Mouse (Mus musculus) hindbrain, embryonic 10.5 days (tissue): Measurements from ENCODE around the gene Kmt5a. TPM values are rescaled to one million over a fixed set of nuclear protein-coding genes. Genes with fewer than 3 reads are reported as not detected.

Source experiments
- DNase-seq: peaks from one replicate; pipeline ENCODE4 v3.0.0-alpha.2; 2017; ENCODE audit warnings: low spot score
- H3K27ac ChIP-seq: fragments of 300-500 bp; sonication (generic); 2 replicates; pipeline ENCODE4 v1.5.1; 2016; ENCODE audit warnings: mild to moderate bottlenecking, moderate library complexity
- H3K27me3 ChIP-seq: fragments of 300-500 bp; sonication (generic); 2 replicates; pipeline ENCODE4 v1.6.1; 2016; ENCODE audit warnings: mild to moderate bottlenecking; ENCODE audit not compliant: poor library complexity, insufficient read depth, severe bottlenecking
- H3K36me3 ChIP-seq: fragments of 300-500 bp; sonication (generic); 2 replicates; pipeline ENCODE4 v1.6.1; 2016; ENCODE audit warnings: mild to moderate bottlenecking, moderate library complexity
- H3K4me1 ChIP-seq: fragments of 300-500 bp; sonication (generic); replicated peaks from 2 replicates; pipeline ENCODE4 v1.6.1; 2016; ENCODE audit warnings: mild to moderate bottlenecking
- H3K4me3 ChIP-seq: fragments of 300-500 bp; sonication (generic); 2 replicates; pipeline ENCODE4 v1.5.1; 2016; ENCODE audit warnings: mild to moderate bottlenecking, moderate library complexity
- H3K9me3 ChIP-seq: fragments of 300-500 bp; sonication (generic); 2 replicates; pipeline ENCODE4 v1.6.1; 2016; ENCODE audit warnings: mild to moderate bottlenecking, moderate library complexity
- WGBS: fragments of 180-500 bp; shearing (Covaris S2); methylation state at CpG from one replicate; pipeline ENCODE4 v1.1.7; 2016; 5-methylcytosine and 5-hydroxymethylcytosine counted together
- polyA plus RNA-seq: library from polyadenylated mRNA; unstranded; fragments of >200 nt; fragmentation: Nextera tagmentation; extraction: Ambion mirVana; gene quantifications from 2 replicates; pipeline ENCODE4 v1.2.1, GENCODE M21; 2016

Kmt5a gene
- polyA plus RNA-seq, 1 experiment from 2014 or later: 34.3 TPM

DNA sequence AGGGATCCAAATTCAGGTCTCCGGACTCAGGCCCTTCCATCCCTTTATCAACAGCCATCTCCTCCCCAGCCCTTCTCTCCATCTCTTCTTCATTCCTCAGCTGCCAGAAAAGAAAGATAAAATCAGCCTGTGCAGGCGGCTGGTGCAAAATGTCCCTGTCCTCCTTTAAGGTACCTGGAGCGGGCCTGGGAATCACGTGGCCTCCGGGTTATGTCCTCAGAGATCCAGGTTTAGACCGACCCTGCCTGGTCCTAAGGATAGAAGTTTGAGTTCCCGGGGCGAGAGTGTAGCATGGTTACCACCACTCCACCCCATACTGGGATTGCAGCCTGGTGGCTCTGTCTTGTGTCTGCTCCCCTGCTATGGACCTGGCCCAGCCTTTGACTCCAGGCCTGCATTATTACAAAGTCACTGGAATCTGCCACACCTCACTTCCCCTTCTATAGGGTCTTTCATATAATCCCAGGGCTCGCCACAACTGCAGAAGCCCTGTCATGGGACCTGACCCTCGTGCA lies 70.9 kb downstream of the Kmt5a start:
- Histone ChIP-seq H3K4me3 (no peak overlapping the region), H3K27ac (no peak overlapping the region), H3K4me1 (peaks cover 12% of the 10 kb centered on the region; the same call in 1 of the 2 replicates), H3K27me3 (no peaks in the 10 kb centered on the region), H3K9me3 (no peaks in the 10 kb centered on the region), H3K36me3 (peaks cover 95% of the 10 kb centered on the region)
- 88% methylated on average over 10 of the region's 10 CpGs for WGBS
- DNase-seq: no peak

Other genes with a start within 250 kb of the Kmt5a start
- gene Pitpnm2, start 190.2 kb upstream of the Kmt5a start, polyA plus RNA-seq: 3.2 and 3.6 TPM in 2 replicates
- 17.3 and 19.3 TPM in 2 replicates for gene Mphosph9, start 112.0 kb upstream of the Kmt5a start, polyA plus RNA-seq
- gene 2810006K23Rik, start 111.8 kb upstream of the Kmt5a start, polyA plus RNA-seq: 26.9 and 27.7 TPM in 2 replicates
- 71.2 and 95.2 TPM in 2 replicates for gene Cdk2ap1, start 76.8 kb upstream of the Kmt5a start, polyA plus RNA-seq
- 84.6 and 86.6 TPM in 2 replicates for gene Sbno1, start 13.9 kb upstream of the Kmt5a start, polyA plus RNA-seq
- gene Rilpl2, start 38.4 kb downstream of the Kmt5a start, polyA plus RNA-seq: 21.5 and 23.1 TPM in 2 replicates
- 29.7 and 35.4 TPM in 2 replicates for gene Snrnp35, start 43.2 kb downstream of the Kmt5a start, polyA plus RNA-seq
- gene Rilpl1, start 91.5 kb downstream of the Kmt5a start, polyA plus RNA-seq: 19.6 and 22.8 TPM in 2 replicates
- 396 and 457 TPM in 2 replicates for gene Tmed2, start 100.8 kb downstream of the Kmt5a start, polyA plus RNA-seq
- 19.2 and 19.6 TPM in 2 replicates for gene Ddx55, start 112.9 kb downstream of the Kmt5a start, polyA plus RNA-seq
- 81.6 and 84.9 TPM in 2 replicates for gene Eif2b1, start 139.2 kb downstream of the Kmt5a start, polyA plus RNA-seq
- 81.4 and 98.7 TPM in 2 replicates for gene Gtf2h3, start 139.2 kb downstream of the Kmt5a start, polyA plus RNA-seq
- 46.7 and 50.6 TPM in 2 replicates for gene Atp6v0a2, start 188.6 kb downstream of the Kmt5a start, polyA plus RNA-seq